Mouse (Mus musculus): ENCODE data around the gene Npy4r.
A peak's percentile ranks its signal among the peaks of the same experiment; 100 is the strongest.

Gene Npy4r

GRCm38 (mm10) chr14:34152342-34152741, at the start of gene Npy4r:
TSS of gene Npy4r (minus strand) at chr14:34152489.
- no peak for DNase-seq

- DNase-seq = no peak
These were observed 49.1 kb upstream of the Npy4r start, which contains the start of gene Gprin2 for GRCm38 (mm10) chr14:34201231-34202035. TSS of gene Gprin2 (minus strand) at chr14:34201653.

GRCm38 (mm10) chr14:34200738-34201230, 48.5 kb upstream of the Npy4r start:
- no peak for DNase-seq

- no peak for DNase-seq
These were observed 44.4 kb upstream of the Npy4r start for GRCm38 (mm10) chr14:34196706-34197105.

- no peak for DNase-seq
These were observed 43.2 kb upstream of the Npy4r start for GRCm38 (mm10) chr14:34195466-34195865.

- no peak for DNase-seq
These were observed 41.6 kb upstream of the Npy4r start for GRCm38 (mm10) chr14:34193879-34194278.

- no peak for DNase-seq
These were observed 38.1 kb upstream of the Npy4r start for GRCm38 (mm10) chr14:34190361-34190760.

- DNase-seq = no peak
These were observed 36.3 kb upstream of the Npy4r start for GRCm38 (mm10) chr14:34188629-34189028.

GRCm38 (mm10) chr14:34183101-34183500, 30.8 kb upstream of the Npy4r start:
- DNase-seq = no peak

- peak; percentile 88 for DNase-seq
These were observed 27.1 kb upstream of the Npy4r start for GRCm38 (mm10) chr14:34179351-34179750.

GRCm38 (mm10) chr14:34171107-34171506, 18.8 kb upstream of the Npy4r start:
- DNase-seq = no peak

GRCm38 (mm10) chr14:34155752-34156151, 3.5 kb upstream of the Npy4r start:
- no peak for DNase-seq

- DNase-seq = peak; percentile 7
These were observed 2.5 kb upstream of the Npy4r start for GRCm38 (mm10) chr14:34154601-34155337.

- no peak for DNase-seq
These were observed 9.4 kb downstream of the Npy4r start for GRCm38 (mm10) chr14:34142915-34143314.

GRCm38 (mm10) chr14:34142316-34142715, 10.0 kb downstream of the Npy4r start:
- DNase-seq = no peak

- no peak for DNase-seq
These were observed 12.3 kb downstream of the Npy4r start for GRCm38 (mm10) chr14:34139671-34140664.

- DNase-seq = no peak
These were observed 16.9 kb downstream of the Npy4r start for GRCm38 (mm10) chr14:34135391-34135790.

- no peak for DNase-seq
These were observed 21.1 kb downstream of the Npy4r start for GRCm38 (mm10) chr14:34131216-34131615.

GRCm38 (mm10) chr14:34121691-34122090, 30.6 kb downstream of the Npy4r start:
- DNase-seq = no peak

GRCm38 (mm10) chr14:34120923-34121351, 31.4 kb downstream of the Npy4r start:
- DNase-seq = no peak

- DNase-seq = no peak
These were observed 32.0 kb downstream of the Npy4r start for GRCm38 (mm10) chr14:34120016-34120910.
